Mouse (Mus musculus): ENCODE results near the gene Plxna2.

The Plxna2 gene

DNA sequence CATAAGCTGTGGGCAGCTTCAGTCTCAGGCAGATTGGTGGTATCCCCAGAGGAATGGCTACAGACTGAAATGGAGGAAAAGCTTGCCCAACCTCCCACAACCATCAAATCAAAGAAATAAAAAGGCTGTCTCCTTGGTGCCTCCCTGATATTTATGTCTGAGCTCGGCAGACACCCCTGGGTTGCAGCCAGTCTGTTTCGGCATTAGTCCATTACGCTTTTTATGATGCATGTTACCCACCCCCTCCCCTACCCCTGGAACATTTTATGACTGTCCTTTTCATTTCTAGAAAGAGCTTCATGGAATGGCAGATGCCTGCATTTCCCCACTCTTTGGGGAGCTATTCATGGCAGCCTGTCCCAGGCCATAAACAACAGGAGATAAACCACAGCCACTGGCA lies 47.7 kb downstream of the Plxna2 start:
- no peak for DNase-seq

DNA sequence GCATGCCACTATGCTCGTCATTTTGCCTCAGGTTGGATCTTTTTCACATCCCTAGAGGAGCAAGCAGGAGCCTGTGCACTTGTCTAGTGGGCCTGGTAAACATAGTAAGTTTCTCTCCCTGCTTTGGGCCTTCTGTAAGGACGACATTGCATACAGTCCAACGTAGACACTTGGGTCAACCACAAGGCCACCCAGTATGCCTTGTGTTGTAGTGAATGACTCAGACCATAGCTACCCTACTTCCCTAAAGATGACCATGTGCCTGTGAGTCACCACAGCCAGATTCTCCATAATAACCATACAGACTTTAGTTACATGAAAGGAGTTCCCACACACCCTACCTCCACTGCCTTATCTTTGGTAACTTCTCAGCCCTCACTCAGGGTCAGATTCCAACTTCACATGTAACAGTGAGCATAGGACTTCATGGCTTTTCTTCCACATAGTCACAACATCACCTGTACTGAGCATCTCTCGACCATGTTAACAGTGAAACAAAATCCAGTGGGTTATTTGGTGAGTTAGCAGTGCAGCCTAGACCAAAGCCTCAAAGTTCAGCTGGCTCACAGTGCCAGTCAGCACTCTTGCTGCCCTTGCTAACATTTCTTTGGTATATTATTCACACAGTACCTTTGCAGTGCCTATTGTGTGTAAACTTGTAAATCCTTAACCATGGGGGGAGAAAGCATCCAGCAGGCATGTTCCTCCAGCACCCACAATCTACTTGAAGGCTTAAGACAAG lies 53.9 kb downstream of the Plxna2 start:
- DNase-seq: no peak

DNA sequence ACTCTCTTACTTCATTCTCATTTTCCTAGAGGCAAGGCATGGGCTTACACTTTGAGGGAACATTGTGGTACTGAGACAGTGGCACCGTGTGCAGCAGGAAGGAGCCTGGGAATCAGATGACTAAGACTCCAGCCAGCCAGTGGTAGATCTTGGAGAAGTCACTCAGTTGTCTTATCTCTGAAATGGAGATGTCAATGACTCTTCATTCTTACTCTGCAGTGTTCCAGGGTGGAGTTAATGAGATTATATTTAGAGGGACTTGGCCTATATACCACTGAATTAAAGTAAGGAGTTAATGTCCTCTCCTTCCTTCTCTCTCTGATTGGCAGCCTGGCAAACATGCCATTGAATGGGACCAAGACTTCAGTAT lies 54.5 kb downstream of the Plxna2 start:
- DNase-seq: no peak

DNA sequence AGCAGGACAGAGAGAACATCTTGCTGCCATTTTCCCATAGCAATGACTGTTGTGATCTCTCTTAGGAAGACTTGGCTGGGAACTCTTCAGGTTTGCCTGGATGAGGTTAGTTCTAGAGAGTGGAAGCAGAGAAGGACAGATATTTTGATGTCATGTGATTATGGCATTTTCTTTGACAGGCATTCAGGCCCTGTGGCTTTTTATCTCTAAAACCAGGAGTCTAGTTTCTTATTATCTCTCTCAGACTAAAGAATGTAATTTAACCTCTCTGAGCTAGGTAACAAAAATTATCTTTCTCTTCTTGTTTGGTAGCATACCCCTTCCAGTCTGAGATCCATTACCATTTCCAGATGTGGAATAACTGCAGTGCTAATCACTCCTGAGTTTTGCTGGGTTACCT lies 55.2 kb downstream of the Plxna2 start:
- DNase-seq: no peak

DNA sequence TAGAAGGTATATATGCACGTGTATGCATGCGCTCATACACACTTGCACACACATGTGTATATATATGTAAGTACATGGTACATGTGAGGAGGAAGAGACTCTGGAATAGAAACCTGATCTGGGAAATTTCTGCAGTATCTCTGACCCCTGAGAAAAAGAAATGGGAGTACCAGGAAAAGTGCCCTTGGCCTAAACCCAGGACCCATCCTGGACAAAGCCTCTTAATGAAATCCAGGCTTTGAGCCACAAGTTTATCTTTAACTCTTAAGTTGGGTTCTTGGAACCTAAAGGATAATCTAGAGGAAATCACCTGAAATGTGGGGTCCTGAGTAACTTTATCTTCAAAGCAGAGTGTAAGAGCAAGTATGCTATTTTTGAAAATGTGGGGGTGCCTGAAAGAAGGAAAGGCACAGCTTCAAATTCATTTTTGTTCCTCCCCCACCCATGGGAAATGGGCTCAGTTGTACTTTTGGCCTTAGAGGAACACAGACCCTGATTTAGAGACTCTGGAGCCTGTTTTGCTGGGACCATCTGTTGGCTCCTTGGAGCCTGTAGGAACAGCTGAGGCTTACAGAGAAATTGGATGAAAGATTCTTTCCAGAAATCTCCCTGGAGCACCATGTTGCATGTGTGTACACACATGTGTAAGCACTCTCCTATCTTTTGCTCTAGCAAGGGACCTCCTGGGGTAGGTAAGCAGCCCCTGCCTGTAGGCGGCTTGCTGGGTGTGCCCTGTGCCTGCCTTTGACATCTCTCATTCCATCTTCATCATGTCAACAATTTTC lies 57.3 kb downstream of the Plxna2 start:
- DNase-seq: no peak

DNA sequence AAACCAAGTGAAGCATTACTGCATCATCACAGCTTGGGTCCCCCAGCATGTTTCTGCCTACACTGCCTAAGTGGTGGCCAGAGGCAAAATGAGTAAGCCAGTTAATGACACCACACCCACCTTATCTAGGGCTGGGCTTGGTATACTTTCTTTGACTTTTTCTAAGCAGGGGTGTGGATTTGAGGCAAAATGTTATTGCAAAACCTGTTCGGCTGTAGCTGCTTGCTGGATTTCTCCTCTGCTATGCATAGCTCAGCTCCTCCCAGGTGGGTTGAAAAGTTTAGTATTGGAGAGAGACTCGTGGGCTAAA lies 57.8 kb downstream of the Plxna2 start:
- no peak for DNase-seq

DNA sequence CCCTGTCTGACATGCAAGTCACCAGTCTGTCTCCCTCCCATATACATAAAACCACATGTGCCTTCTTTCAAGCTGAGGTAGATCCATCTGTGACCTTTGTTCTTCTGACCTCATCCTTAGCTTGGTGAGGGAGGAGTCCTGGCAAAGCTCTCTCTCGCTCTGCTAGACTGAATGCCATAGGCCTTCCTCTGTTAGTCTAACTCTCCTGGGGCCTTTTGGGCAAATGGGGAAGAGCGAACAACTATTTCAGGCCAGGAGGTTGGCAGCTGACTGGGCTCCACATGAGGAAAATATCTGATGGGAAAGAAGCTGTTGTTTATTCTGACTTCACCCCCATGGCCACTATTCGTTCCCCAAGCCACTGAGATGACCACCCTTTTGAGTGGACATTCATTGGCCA lies 59.9 kb downstream of the Plxna2 start:
- DNase-seq: no peak

DNA sequence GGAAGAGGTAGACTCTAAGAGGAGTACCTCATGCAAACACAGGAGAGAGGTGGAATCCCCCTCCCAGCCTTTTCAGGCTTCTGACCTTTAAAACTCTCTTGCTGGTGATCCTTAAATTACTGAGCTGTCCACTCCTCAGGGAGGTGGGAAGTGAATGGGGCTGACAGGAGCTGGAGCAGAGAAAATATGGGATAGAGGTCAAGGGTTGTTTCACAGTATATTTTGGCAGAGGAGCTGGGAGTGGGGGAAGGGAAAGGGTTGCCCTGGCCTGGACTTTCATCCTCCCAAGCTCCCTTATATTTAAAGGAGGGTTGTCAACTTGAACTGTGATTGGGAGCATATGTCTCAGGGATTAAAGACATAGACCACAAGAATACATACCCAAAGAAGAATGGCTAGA lies 61.1 kb downstream of the Plxna2 start:
- no peak for DNase-seq

DNA sequence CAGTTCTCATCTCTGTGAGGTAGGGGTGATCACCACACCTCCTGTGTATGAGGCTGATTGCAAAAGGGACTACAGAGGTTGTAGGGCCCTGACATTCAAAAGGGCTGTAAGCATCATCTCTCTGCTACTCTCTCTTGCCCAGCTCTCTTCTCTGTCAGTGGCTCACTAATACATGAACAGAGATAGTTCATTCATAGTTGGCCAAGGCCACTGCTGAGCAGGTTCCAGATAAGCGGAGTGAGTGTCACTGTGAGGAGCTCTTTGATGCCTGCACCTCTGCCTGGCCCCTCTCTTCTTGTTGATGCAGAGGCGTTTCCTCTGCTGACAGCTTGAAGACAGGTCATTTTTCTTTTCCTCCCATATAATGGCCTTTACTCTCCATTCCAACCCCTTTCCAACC lies 62.1 kb downstream of the Plxna2 start:
- DNase-seq: no peak

DNA sequence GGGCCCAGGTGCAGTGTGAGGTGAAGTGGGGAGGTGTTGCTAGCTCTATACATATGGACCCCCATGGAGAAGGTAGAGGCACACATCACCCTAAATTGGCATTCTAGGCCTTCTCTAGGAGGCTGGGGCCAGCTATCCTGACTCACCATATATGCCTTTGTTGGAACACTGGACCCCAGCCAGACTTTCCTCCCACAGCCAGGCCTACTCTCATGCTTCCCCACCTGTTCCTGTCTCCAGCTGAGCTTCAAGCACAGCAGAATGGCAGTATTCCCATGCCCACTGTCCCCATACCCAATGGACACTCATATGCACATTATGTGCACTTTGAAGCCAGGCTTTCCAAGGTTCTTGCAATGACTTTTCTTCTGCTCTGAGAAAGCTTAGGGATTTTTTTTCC lies 64.0 kb downstream of the Plxna2 start:
- peak; percentile 89 for DNase-seq

DNA sequence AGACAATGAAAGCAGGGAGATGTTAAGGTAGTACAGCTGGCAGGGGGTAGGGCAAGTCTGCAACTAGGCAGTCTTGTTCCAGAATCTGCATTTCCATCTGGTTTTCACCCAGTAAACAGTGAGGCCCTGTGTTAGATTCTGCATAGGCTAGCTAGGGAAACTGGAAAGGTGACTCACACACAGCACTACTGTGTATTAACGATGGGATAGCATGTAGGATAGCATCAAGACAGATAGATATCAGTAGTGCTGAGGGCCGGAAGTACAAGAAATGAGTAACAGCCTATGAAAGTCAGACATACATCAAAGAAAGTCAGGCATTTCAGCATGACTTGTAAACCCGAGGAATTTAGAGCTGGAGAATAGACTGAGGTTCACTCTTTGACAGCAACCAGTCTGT lies 65.1 kb downstream of the Plxna2 start:
- DNase-seq: no peak

DNA sequence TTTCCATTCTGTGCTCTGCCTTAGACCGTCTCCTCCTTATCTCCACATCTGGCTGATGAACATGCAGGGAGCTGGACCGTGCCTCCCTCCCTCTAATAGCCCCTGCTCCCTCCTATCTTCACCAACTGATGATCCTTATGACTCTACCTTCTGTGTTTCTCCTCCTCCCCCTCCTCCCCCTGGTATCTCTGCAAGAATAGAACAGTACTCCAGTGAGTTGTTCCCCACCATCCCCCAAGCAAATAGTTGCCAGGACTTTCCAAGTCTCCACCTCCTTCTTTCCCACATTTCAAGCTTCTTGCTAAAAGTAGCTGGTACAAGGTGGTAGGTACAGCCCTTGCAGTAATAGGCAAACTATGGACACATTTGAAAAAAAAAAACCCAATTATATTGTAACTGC lies 67.9 kb downstream of the Plxna2 start:
- peak; percentile 78 for DNase-seq

DNA sequence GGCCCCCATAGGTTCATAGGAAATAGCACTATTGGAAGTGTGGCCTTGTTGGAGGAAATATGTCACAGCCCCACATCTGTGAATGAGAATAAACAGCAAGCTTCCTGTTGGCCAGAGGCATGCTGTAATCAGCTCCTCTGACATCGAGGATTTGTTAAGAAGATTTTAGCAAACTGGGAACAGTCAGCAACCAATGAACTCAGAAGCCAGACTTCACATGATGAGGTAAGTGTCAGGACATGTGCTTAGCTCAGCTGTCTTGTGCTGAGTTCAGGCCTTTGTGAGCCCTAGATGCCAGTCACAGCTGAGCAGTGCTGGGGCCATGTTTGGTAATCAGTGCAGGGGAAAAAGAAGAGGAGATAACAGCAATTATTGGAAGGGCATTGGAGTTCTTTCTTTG lies 69.7 kb downstream of the Plxna2 start:
- no peak for DNase-seq

DNA sequence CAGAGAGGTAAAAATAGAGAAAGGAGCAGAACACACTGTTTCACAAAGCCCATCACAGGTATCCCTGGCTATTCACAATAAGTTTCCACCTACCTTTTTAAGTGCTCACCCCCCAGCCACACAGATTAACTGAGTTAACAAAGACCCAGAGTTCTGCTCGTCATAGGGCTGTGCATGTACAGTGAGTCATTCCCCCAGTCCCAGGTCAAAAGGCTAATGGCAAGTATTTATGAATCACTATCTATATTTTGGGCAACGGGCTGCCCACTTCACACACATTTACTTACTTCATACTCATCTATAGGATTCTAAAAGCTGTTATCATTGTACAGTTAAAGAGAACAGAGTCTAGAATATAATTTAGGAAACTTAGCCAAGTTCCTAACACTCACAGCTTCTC lies 70.1 kb downstream of the Plxna2 start:
- peak; percentile 17 for DNase-seq

DNA sequence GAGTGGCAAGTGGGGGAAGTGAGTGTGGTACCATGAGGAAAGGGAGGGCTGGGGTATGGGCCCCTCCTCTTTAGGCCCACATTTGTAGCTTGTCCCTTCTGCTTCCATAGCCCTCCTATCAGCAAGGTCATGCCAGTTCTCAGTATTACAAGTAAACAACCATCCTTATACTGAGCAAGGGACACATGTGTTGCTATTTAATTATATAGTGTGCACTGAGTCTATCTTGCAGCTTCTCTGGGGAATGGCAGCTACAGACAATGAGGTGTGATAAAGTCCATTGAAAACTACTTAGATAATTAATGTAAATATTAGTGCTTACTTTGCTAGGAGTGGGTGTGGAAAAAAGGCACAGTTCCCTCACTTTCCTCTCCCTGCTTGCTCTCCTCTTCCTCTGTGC lies 75.0 kb downstream of the Plxna2 start:
- no peak for DNase-seq

DNA sequence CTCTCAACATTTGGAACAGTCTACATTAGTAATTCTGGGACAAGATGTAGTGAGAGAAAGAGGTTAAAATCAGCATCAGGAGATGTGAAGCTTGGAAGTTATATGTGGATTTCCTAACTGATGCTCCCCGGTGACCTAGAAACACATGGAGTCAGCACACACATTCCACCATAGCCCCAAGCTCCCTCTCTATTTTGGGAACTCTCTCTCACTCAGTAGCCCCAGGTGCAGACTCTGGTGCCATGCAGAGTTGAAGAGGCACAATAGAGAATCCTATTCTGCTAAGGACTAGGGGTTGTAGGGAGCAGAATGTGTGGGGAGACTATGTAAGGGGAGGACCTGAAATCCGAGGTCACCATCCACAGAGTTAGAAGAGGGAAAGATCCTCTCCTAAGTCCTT lies 75.5 kb downstream of the Plxna2 start:
- no peak for DNase-seq

DNA sequence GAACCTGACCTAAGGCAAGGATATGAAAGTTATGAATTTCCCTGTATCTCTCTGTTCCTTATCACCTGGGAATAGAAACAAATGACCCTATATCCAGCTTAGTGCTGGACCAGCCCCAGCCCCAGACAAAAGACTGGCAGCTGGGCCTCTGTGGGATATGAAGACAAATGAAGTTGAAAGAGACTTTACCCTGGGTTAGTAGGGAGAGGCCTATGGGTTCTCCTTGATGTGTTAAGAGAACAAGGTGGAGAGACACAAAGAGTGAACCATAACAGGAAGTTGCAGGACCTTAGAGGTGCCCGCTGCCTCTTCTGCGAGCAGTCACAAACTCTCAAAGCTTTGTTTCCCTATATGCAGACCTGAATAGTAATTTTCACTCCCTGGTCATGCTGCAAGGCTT lies 76.8 kb downstream of the Plxna2 start:
- DNase-seq: no peak

DNA sequence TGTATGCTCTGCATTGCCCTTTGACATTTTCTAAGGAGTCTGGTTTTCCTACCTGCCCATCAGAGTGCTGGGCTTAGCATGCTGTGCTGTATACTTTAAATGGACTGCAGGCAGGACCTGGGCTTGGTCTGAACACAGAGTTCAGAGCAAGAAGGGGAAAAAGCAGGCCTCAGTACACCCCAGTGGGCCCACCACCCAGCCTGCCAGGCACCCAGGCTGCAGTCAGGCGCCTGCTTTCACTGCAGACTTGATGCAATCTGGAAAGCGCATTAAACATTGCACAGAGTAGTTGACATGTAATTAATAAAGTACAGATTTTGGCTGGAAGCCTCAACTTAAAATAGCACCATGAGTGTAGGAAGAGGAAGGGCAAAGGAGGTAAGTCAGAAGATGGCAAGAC lies 79.4 kb downstream of the Plxna2 start:
- DNase-seq: no peak

DNA sequence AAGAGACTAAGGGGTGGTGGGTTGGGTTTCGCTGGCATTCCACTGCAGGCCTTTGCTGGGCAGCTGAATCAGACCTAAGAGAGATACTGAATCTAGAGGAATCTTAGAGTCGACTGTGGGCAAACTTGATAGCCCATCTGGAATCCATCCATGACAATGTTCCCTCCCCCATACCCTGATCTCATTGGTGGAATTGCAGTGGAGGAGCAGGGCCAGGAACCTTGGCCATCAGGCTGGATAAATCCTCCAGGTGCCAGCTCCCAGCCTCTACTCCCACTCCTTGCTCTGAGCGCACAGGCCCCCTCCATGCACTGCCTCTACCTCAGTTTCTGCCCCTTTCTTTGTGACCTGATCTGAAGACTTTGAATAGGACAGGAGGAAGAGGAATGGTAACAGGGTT lies 81.3 kb downstream of the Plxna2 start:
- DNase-seq: no peak

DNA sequence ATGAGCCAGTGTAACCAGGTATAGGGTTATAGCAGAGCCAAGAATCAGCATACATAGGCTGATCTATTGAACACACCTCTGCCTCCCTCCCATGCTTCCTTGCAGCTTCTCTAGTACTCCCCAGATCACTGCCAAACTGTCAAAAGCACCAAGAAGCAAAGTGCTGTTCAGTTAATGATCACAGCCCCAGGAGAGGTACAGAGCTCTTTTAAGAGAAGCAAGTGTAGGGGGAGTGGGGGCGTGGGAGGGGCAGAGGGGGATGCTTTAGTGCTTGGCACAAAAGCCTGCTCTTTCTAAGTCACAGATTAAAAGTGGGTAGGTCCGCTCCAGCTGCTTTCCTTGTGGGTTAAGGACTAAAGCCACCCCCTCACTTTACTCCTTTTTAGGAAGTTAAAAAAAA lies 85.2 kb downstream of the Plxna2 start:
- peak; percentile 65 for DNase-seq

DNA sequence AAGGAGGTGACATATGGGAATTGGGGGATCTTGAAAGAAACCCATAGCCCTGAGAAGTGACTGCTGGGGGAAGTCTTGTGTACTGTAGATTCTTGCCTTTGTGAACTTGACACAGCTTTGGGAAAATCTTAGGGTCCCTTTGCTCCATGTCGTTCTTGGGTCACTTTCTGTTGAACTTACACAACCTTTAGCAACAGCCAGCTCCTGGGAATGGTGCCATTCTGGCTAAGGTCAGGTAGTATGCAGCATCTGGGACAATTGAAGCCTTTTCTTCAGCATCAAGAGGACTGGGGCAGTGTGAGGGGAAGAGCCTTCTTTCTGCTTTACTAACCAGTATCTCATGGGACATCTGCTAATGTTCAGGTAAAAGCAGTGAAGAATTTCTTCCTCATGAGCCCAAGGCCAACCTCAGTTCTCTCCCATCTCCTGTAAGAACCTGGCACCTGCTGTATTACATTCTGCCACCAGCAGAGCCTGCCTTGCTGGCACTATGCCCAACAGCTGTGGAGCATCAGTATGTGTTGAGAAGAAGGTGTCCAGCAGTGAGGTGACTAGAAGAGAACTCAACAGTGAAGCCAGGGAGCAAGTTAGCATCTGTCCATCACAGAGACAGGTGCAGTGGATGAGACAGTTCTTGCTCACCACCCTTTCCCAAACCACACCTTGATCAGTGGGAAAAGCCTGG lies 86.3 kb downstream of the Plxna2 start:
- DNase-seq: no peak

DNA sequence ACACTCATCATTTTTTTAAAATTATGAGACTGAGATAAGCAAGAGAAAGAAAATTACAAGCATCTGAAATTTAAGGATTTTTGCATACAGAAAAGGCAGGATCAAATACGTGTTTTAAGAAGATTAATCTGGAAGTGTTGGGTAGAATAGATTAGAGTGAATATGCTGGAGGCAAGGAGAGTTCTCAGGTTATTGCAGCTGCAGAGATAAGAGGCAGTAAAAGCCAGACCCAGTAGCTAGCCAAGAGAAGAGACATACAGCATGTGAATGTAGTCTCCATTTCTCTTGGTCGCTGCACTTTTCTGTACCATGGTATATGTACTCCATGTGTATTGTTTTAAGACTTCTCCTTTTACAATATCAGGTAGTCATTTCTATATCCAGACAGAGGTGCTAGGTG lies 88.5 kb downstream of the Plxna2 start:
- DNase-seq: no peak

DNA sequence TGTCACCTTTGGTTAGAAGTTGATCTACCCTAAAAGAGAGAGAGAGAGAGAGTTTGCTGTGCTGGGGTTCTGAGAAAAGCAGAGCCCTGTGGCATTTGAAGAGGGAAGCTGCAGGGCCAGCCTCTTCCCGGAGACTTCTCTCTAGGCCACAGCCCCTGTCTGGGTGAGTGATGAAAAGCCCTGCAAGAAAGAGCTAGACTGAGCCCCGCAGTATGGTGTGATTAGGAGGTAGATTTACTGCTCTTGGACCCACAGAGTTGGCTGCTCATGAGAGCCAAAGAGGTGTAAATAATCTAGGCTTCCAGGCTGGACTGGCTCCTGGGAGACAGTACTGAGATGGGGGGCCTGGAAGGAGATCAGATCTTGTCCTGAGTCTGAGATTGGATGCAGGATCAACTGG lies 94.4 kb downstream of the Plxna2 start:
- DNase-seq: no peak
